Mouse (Mus musculus): ENCODE data around the gene Foxr2. TPM values are rescaled to one million over a fixed set of nuclear protein-coding genes. Genes with fewer than 3 reads are reported as not detected.

Gene Foxr2
- total and polyA plus RNA-seq, 2 experiments from 2014 or later = 1.3 to 1.6 TPM

GRCm38 (mm10) chrX:153174786-153175185 lies 56.2 kb downstream of the Foxr2 start:
- no peak for ATAC-seq (ENCODE audit: low FRiP score)
- Histone ChIP-seq H3K9me3 (ENCODE audit: low read length) (no peaks in the 10 kb centered on the region), H3K36me3 (ENCODE audit: insufficient read depth, low read length) (no peaks in the 10 kb centered on the region), H3K4me1 (ENCODE audit: insufficient read depth, low read length) (no peaks in the 10 kb centered on the region), H3K4me3 (ENCODE audit: low read depth, low read length) (no peak overlapping the region), H3K27me3 (ENCODE audit: insufficient read depth, low read length) (no peaks in the 10 kb centered on the region), H3K9ac (replicated peaks; ENCODE audit: low read length, poor library complexity, severe bottlenecking) (no peak overlapping the region), H3K4me2 (ENCODE audit: low read depth, low read length, poor library complexity, severe bottlenecking) (no peak overlapping the region), H3K27ac (ENCODE audit: low read depth, low read length) (no peak overlapping the region)
- TF ChIP-seq CTCF (IDR thresholded peaks at IDR 0.05) = peak; percentile 30; the same call in 1 of the 2 replicates
- DNase-seq (ENCODE audit: low spot score) = no peak
- 6% methylated on average over 1 of the region's 1 CpGs for WGBS

- no peaks in the 10 kb centered on the region for H3K36me3 ChIP-seq (ENCODE audit: insufficient read depth, low read length)
- H3K27ac ChIP-seq (ENCODE audit: low read depth, low read length) = no peak overlapping the region
- ATAC-seq (ENCODE audit: low FRiP score) (no peak), DNase-seq (ENCODE audit: low spot score) (no peak)
- H3K9ac ChIP-seq (replicated peaks; ENCODE audit: low read length, poor library complexity, severe bottlenecking) = no peak overlapping the region
- no peak overlapping the region for H3K4me2 ChIP-seq (ENCODE audit: low read depth, low read length, poor library complexity, severe bottlenecking)
- no peak overlapping the region for H3K4me3 ChIP-seq (ENCODE audit: low read depth, low read length)
- WGBS = 90% methylated on average over 2 of the region's 2 CpGs
- H3K27me3 ChIP-seq (ENCODE audit: insufficient read depth, low read length) = no peaks in the 10 kb centered on the region
- H3K9me3 ChIP-seq (ENCODE audit: low read length) = no peaks in the 10 kb centered on the region
- no peak for TF ChIP-seq CTCF (IDR thresholded peaks at IDR 0.05)
- H3K4me1 ChIP-seq (ENCODE audit: insufficient read depth, low read length) = no peaks in the 10 kb centered on the region
Observed at GRCm38 (mm10) chrX:153182221-153182620, 63.6 kb downstream of the Foxr2 start.

Other genes starting within 250 kb of the Foxr2 start
- gene Usp51, start 112.3 kb upstream of the Foxr2 start, total RNA-seq (2014; rRNA removed) = 2.4 and 5.4 TPM in 2 replicates
- 3.4 and 3.9 TPM in 2 replicates for gene Usp51, start 112.3 kb upstream of the Foxr2 start, polyA plus RNA-seq (2015; fragmentation: Nextera tagmentation; extraction: Ambion mirVana)
- 97.4 and 116 TPM in 2 replicates for gene Mageh1, start 81.2 kb upstream of the Foxr2 start, total RNA-seq (2014; rRNA removed)
- 151 and 155 TPM in 2 replicates for gene Mageh1, start 81.2 kb upstream of the Foxr2 start, polyA plus RNA-seq (2015; fragmentation: Nextera tagmentation; extraction: Ambion mirVana)
- gene Rragb, start 21.2 kb downstream of the Foxr2 start, total RNA-seq (2014; rRNA removed) = 76.0 and 78.9 TPM in 2 replicates
- 10.8 and 13.9 TPM in 2 replicates for gene Rragb, start 21.2 kb downstream of the Foxr2 start, polyA plus RNA-seq (2015; fragmentation: Nextera tagmentation; extraction: Ambion mirVana)
- 21.0 and 26.2 TPM in 2 replicates for gene Klf8, start 118.7 kb downstream of the Foxr2 start, total RNA-seq (2014; rRNA removed)
- 4.7 and 5.3 TPM in 2 replicates for gene Klf8, start 118.7 kb downstream of the Foxr2 start, polyA plus RNA-seq (2015; fragmentation: Nextera tagmentation; extraction: Ambion mirVana)

Measured in midbrain, postnatal 0 days (tissue).